ENCODE assay signal across 14 mouse cellular contexts in genomic region chr4:129992720-129993119, GRCm38 (mm10). TPM values are rescaled to one million over a fixed set of nuclear protein-coding genes. Genes with fewer than 3 reads are reported as not detected.
DNase-seq lines count a peak whose midpoint lies in the region; TF ChIP-seq lines count a peak whose summit lies in the region.
"Had no signal": no experiment of that assay in that cellular context is flagged by ENCODE, and none has a peak within 500 bp of the region (broad histone marks: within the 10 kb centered on the region; RNA-seq: fewer than 3 reads in every experiment).

No protein-coding gene starts in this region.

- H3K4me1 ChIP-seq in E14TG2a.4 (replicated peaks; ENCODE audit: low read depth, low read length): peaks cover 22% of the 10 kb centered on the region

- H3K36me3 ChIP-seq in E14TG2a.4 (ENCODE audit: insufficient read depth, low read length): no peaks in the 10 kb centered on the region
- H3K36me3 ChIP-seq: G1E had no signal

- no peaks in the 10 kb centered on the region for H3K9me3 ChIP-seq in E14TG2a.4 (ENCODE audit: low read length)
- H3K9me3 ChIP-seq: embryonic facial prominence, embryonic 13.5 days; embryonic facial prominence, embryonic 15.5 days; forebrain, embryonic 10.5 days; forebrain, embryonic 12.5 days; G1E had no signal

- no peak for TF ChIP-seq CTCF in layer of hippocampus, adult 2 months (conservative IDR thresholded peaks at IDR 0.05)
- no peak for TF ChIP-seq CTCF in E14TG2a.4 (conservative IDR thresholded peaks at IDR 0.05; ENCODE audit: low read length)

- no peak overlapping the region for H3K4me3 ChIP-seq in layer of hippocampus, adult 2 months
- peak overlapping the region; percentile 55 for H3K4me3 ChIP-seq in E14TG2a.4 (replicated peaks; ENCODE audit: low read length)
- H3K4me3 ChIP-seq: embryonic facial prominence, embryonic 13.5 days; embryonic facial prominence, embryonic 15.5 days; erythroblast, embryonic 14.5 days; forebrain, embryonic 10.5 days; forebrain, embryonic 12.5 days had no signal

- peak; percentile 41 for DNase-seq in cerebellum, adult 9-11 months
- no peak for DNase-seq in cerebellum, adult 9-10 months
- DNase-seq in embryo, embryonic 10 days (ENCODE audit: low spot score): peak; percentile 19
- no peak for DNase-seq in embryo, embryonic 9.5 days (ENCODE audit: extremely low spot score)
- no peak for DNase-seq in layer of hippocampus, adult 2 months (ENCODE audit: low spot score in 2 of 2)
- DNase-seq in layer of hippocampus, adult 9-10 months (ENCODE audit: low spot score): no peak
- no peak for DNase-seq in MN1 (ENCODE audit: low spot score)

- H3K27ac ChIP-seq in layer of hippocampus, adult 2 months: peak overlapping the region; percentile 89; the same call in 1 of the 2 replicates
- H3K27ac ChIP-seq: embryonic facial prominence, embryonic 13.5 days; embryonic facial prominence, embryonic 15.5 days; forebrain, embryonic 12.5 days had no signal

- peaks cover 96% of the 10 kb centered on the region for H3K27me3 ChIP-seq in E14TG2a.4 (ENCODE audit: insufficient read depth, low read length)

RNA-seq across cellular contexts. Expression of gene Adgrb2, which starts 8.1 kb away (rescaled TPM):
- total RNA-seq in layer of hippocampus, adult 2 months (2021): 100 to 1,000 TPM; 549 to 563 TPM

RNA-seq across cellular contexts. Expression of gene Col16a1, which starts 54.9 kb away (rescaled TPM):
- total RNA-seq in layer of hippocampus, adult 2 months (2021): 10 to 100 TPM; 14.5 to 15.2 TPM
- total RNA-seq: G1E had no signal

Comparison
In these comparisons a context has a peak if more than half of its experiments do, and no peak if none do; other contexts are left out.
1. DNase-seq: peak in cerebellum, adult 9-11 months (single experiment) and embryo, embryonic 10 days (single experiment); none in cerebellum, adult 9-10 months (single experiment), embryo, embryonic 9.5 days (single experiment), layer of hippocampus, adult 2 months (0 of 2), layer of hippocampus, adult 9-10 months (single experiment) and MN1 (single experiment).